Mouse (Mus musculus): Measurements from ENCODE around the gene Cdhr3. TPM values are rescaled to one million over a fixed set of nuclear protein-coding genes. Genes with fewer than 3 reads are reported as not detected.

Cdhr3 gene
- polyA plus RNA-seq, 1 experiment from 2014 or later = 0.17 TPM

DNA sequence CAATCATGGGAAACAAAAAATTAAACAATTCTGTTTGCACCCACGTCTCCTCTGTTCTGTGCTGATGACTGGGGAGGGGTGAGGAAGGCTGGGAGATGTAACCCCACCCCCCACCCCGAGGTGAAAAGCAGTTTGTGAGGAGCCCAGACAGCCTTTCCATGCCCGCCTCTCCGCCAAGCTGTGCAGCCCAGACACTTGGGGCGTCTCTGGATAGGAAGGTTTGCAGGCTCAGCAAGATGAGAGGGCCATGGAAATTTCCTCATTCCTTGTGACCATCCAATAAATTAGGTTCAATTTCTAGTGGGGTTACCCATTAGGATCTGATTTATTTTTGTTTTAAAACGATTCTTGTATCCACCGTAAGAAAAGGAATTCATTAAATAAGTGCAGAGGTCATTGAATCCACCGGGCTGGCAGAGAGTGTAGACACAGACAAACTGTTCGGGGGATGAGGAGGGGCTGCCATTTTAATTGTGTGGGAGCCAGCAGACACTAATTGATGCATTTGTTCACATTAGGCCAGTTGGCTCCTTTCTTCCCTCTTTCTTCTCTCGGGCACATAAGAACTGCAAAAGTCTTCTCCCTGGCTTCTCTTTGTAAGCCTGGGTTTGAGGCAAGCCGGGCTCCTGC, 57.5 kb downstream of the Cdhr3 start:
- Histone ChIP-seq H3K27me3 (ENCODE audit: control insufficient read depth, insufficient read depth, low read length) (no peaks in the 10 kb centered on the region), H3K4me1 (ENCODE audit: control insufficient read depth, insufficient read depth, low read length) (peaks cover 20% of the 10 kb centered on the region), H3K9me3 (ENCODE audit: control insufficient read depth, low read length) (no peaks in the 10 kb centered on the region), H3K4me2 (ENCODE audit: low read depth) (peak overlapping the region; percentile 19), H3K4me3 (ENCODE audit: low read depth, low read length) (no peak overlapping the region), H3K9ac (ENCODE audit: low read length) (no peak overlapping the region), H3K36me3 (ENCODE audit: control insufficient read depth, insufficient read depth, low read length) (no peaks in the 10 kb centered on the region), H3K27ac (ENCODE audit: low read depth, low read length) (peak overlapping the region; percentile 58; the same call in 1 of the 2 replicates)
- ATAC-seq (ENCODE audit: insufficient read depth, low FRiP score, low TSS enrichment) = peak; percentile 77
- 18% methylated on average over 11 of the region's 11 CpGs for WGBS
- DNase-seq (ENCODE audit: low spot score) = no peak

DNA sequence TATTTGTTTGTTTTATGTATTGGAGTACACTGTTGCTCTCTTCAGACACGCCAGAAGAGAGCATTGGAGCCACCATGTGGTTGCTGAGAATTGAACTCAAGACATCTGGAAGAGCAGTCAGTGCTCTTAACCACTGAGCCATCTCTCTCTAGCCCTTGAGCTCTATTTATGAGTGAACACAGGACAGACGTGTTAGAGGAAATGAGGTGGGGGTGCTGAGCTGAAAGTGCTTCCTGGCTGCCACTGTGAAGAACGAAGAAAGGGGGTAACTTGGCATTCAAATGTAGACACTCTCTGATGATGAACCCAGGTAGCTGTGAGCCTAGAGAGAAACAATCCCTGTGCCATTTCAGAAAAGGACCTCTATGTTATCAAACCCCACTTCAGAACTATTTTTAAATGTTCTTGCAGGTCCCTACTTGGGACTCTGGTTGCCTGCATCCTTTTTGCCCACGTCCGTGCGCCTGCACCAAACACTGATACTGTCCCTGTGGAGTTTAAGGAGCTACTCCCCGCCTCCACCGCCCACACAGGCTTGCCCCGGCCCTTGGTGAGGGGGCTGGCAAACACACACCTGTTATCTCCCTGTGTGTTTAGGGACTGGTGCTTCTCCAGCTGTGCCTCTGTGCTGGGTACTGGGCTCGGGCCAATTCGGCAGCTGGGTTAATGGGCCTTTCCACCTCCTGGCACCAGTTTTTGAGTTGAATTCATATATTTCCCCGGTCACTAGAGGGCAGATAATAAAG, 58.2 kb downstream of the Cdhr3 start:
- Histone ChIP-seq H3K9ac (ENCODE audit: low read length) (no peak overlapping the region), H3K4me1 (ENCODE audit: control insufficient read depth, insufficient read depth, low read length) (peaks cover 23% of the 10 kb centered on the region), H3K4me3 (ENCODE audit: low read depth, low read length) (no peak overlapping the region), H3K4me2 (ENCODE audit: low read depth) (no peak overlapping the region), H3K36me3 (ENCODE audit: control insufficient read depth, insufficient read depth, low read length) (no peaks in the 10 kb centered on the region), H3K9me3 (ENCODE audit: control insufficient read depth, low read length) (no peaks in the 10 kb centered on the region), H3K27me3 (ENCODE audit: control insufficient read depth, insufficient read depth, low read length) (no peaks in the 10 kb centered on the region), H3K27ac (ENCODE audit: low read depth, low read length) (peak overlapping the region; percentile 49; the same call in 1 of the 2 replicates)
- ATAC-seq (ENCODE audit: insufficient read depth, low FRiP score, low TSS enrichment) = no peak
- no peak for DNase-seq (ENCODE audit: low spot score)
- 51% methylated on average over 12 of the region's 12 CpGs for WGBS

DNA sequence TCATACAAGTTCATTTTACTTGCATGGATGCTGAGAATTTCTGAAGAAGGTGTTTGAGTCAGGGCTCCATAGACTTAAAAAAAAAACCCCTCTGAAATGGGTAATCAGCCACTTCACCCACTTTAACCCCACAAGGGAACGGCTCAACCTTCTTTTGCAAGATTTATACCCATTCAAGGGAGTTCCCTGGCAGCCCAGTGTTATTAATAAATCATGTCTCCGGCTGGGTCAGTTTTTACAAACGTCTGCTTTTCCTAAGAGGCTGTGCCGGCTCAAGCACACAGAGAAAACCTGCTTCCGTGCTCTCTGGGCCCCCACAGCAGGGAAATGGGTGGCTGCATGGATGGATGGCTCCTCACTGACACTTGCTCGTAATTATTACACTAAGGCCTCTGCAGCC, 59.5 kb downstream of the Cdhr3 start:
- Histone ChIP-seq H3K27me3 (ENCODE audit: control insufficient read depth, insufficient read depth, low read length) (no peaks in the 10 kb centered on the region), H3K4me1 (ENCODE audit: control insufficient read depth, insufficient read depth, low read length) (peaks cover 25% of the 10 kb centered on the region), H3K4me2 (ENCODE audit: low read depth) (no peak overlapping the region), H3K4me3 (ENCODE audit: low read depth, low read length) (no peak overlapping the region), H3K9me3 (ENCODE audit: control insufficient read depth, low read length) (no peaks in the 10 kb centered on the region), H3K27ac (ENCODE audit: low read depth, low read length) (no peak overlapping the region), H3K9ac (ENCODE audit: low read length) (no peak overlapping the region), H3K36me3 (ENCODE audit: control insufficient read depth, insufficient read depth, low read length) (no peaks in the 10 kb centered on the region)
- ATAC-seq (ENCODE audit: insufficient read depth, low FRiP score, low TSS enrichment) (no peak), DNase-seq (ENCODE audit: low spot score) (no peak)
- 23% methylated on average over 6 of the region's 6 CpGs for WGBS

DNA sequence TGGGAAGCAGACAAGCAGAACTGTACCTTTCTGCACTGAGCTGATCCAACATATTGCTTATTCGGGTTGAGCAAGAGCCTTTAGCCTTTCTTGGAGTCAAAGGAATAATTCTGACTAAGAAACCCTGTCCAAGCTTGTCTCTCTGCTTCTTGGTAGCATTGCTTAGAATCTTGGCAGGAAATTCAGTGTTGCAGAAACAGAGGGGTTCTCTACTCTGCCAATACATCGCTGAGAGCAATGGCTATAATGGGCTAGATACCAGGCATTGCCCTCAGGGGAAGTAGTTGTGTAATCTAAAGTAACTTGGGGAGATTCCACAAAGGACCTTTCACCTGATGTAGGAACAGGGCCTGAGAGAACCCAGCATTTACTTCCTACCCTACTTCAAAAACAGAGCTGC, 62.1 kb downstream of the Cdhr3 start:
- H3K9me3 ChIP-seq (ENCODE audit: control insufficient read depth, low read length) = no peaks in the 10 kb centered on the region
- H3K4me2 ChIP-seq (ENCODE audit: low read depth) = no peak overlapping the region
- no peak for DNase-seq (ENCODE audit: low spot score)
- WGBS = 90% methylated on average over 2 of the region's 2 CpGs
- H3K27ac ChIP-seq (ENCODE audit: low read depth, low read length) = no peak overlapping the region
- no peak overlapping the region for H3K4me3 ChIP-seq (ENCODE audit: low read depth, low read length)
- H3K36me3 ChIP-seq (ENCODE audit: control insufficient read depth, insufficient read depth, low read length) = no peaks in the 10 kb centered on the region
- H3K27me3 ChIP-seq (ENCODE audit: control insufficient read depth, insufficient read depth, low read length) = no peaks in the 10 kb centered on the region
- no peak overlapping the region for H3K9ac ChIP-seq (ENCODE audit: low read length)
- peaks cover 22% of the 10 kb centered on the region for H3K4me1 ChIP-seq (ENCODE audit: control insufficient read depth, insufficient read depth, low read length)
- no peak for ATAC-seq (ENCODE audit: insufficient read depth, low FRiP score, low TSS enrichment)

DNA sequence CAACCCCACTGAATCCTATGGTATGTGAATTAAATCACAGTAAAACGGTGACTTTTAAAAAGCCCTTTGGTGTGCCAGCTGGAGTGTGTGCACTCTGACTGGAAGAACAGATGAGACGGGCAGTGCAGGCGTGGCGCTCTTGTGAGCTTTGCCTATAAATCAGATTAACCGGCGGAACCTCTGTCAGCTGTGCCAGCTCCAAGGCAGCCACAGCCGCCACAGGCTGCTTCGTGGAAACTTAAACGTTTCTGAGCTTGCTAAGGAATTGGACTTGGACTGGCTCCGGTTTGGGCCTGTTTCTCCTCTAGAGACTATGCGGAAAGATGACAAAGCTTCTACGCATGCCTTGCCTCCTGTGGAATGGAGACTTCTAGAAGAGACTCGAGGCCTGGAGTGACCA, 62.6 kb downstream of the Cdhr3 start:
- DNase-seq (ENCODE audit: low spot score) = peak; percentile 67
- Histone ChIP-seq H3K36me3 (ENCODE audit: control insufficient read depth, insufficient read depth, low read length) (no peaks in the 10 kb centered on the region), H3K27me3 (ENCODE audit: control insufficient read depth, insufficient read depth, low read length) (no peaks in the 10 kb centered on the region), H3K4me1 (ENCODE audit: control insufficient read depth, insufficient read depth, low read length) (peaks cover 20% of the 10 kb centered on the region), H3K4me3 (ENCODE audit: low read depth, low read length) (no peak overlapping the region), H3K4me2 (ENCODE audit: low read depth) (no peak overlapping the region), H3K27ac (ENCODE audit: low read depth, low read length) (no peak overlapping the region), H3K9me3 (ENCODE audit: control insufficient read depth, low read length) (no peaks in the 10 kb centered on the region), H3K9ac (ENCODE audit: low read length) (no peak overlapping the region)
- ATAC-seq (ENCODE audit: insufficient read depth, low FRiP score, low TSS enrichment) = peak; percentile 64
- WGBS = 43% methylated on average over 13 of the region's 13 CpGs

DNA sequence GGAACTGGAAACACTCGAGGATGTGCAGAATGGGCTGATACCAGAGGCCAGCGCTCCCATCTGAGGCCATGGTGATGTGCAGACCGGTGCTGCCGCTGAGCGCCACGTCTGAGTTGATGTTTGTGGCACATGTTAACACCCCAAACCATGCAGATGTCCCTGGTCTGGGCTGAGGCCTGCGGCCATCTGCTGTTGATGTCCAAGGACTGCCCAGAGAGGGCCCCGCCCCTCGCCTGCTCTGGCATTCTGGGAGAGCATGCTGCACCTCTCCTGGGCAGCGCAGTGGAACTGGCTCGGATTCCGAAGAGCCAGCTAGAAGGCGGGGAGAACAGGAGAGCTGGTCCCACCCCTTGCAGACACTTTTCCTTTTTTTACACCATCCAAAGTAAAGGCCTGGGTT, 64.0 kb downstream of the Cdhr3 start:
- WGBS = 56% methylated on average over 13 of the region's 13 CpGs
- no peak for DNase-seq (ENCODE audit: low spot score)

DNA sequence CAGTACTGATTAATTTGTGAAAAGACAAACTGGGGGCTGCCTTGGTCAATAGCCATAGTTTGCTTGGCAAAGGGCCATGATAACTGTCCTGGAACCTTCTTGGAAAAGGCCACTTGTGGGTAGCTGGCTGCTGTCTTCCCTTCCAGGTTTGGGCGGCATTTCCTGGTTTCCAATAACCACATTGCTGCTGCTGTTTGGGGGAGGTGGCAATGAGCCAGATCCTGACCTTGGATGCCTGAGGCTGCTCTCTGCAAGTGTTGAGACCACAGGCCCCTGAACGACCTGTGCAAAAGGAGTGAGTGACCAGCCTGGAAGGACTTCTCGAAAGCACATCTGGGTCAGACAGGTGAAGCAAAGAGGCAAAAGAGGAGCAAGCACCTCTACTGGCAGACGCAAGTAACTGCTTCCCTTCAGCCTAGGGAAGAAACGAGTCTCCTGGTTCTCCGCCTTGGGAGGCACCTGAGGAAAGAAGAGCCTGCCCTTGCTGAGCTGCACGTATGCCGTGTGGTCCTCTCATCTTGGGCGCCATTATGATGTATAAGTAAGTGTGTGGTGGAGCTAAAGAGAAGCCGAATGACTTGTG, 64.5 kb downstream of the Cdhr3 start:
- Histone ChIP-seq H3K27ac (ENCODE audit: low read depth, low read length) (no peak overlapping the region), H3K9ac (ENCODE audit: low read length) (no peak overlapping the region), H3K4me3 (ENCODE audit: low read depth, low read length) (no peak overlapping the region), H3K9me3 (ENCODE audit: control insufficient read depth, low read length) (no peaks in the 10 kb centered on the region), H3K27me3 (ENCODE audit: control insufficient read depth, insufficient read depth, low read length) (no peaks in the 10 kb centered on the region), H3K36me3 (ENCODE audit: control insufficient read depth, insufficient read depth, low read length) (no peaks in the 10 kb centered on the region), H3K4me2 (ENCODE audit: low read depth) (no peak overlapping the region), H3K4me1 (ENCODE audit: control insufficient read depth, insufficient read depth, low read length) (peaks cover 17% of the 10 kb centered on the region)
- DNase-seq (ENCODE audit: low spot score) = no peak
- WGBS = 51% methylated on average over 10 of the region's 10 CpGs
- no peak for ATAC-seq (ENCODE audit: insufficient read depth, low FRiP score, low TSS enrichment)

More for the DNA sequence above, 64.0 kb downstream of the Cdhr3 start:
- H3K27me3 ChIP-seq (ENCODE audit: control insufficient read depth, insufficient read depth, low read length) = no peaks in the 10 kb centered on the region
- H3K9ac ChIP-seq (ENCODE audit: low read length) = no peak overlapping the region
- H3K27ac ChIP-seq (ENCODE audit: low read depth, low read length) = no peak overlapping the region
- H3K4me3 ChIP-seq (ENCODE audit: low read depth, low read length) = no peak overlapping the region
- no peak for ATAC-seq (ENCODE audit: insufficient read depth, low FRiP score, low TSS enrichment)
- peaks cover 20% of the 10 kb centered on the region for H3K4me1 ChIP-seq (ENCODE audit: control insufficient read depth, insufficient read depth, low read length)
- H3K9me3 ChIP-seq (ENCODE audit: control insufficient read depth, low read length) = no peaks in the 10 kb centered on the region
- no peak overlapping the region for H3K4me2 ChIP-seq (ENCODE audit: low read depth)
- H3K36me3 ChIP-seq (ENCODE audit: control insufficient read depth, insufficient read depth, low read length) = no peaks in the 10 kb centered on the region

DNA sequence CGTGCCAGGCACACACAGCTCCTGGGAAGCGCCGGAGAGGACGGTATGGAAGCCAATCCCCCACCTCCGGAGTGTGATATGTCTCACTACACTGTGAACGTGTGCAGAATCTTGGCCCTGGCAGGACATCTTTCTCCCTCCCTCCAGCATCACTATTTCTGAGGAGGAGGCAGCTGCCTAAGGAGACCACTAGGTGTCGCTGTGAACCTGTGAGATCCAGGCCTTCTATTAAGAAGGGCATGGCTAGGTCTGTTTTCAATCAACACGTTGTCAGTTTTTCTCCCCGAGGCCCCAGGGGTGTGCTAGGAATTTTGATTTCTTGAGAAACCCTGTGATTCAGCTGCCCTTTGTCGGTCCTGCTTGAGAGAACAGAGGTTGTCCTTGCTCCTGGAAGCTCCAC, 65.6 kb downstream of the Cdhr3 start:
- DNase-seq (ENCODE audit: low spot score) = peak; percentile 80
- Histone ChIP-seq H3K27ac (ENCODE audit: low read depth, low read length) (no peak overlapping the region), H3K4me2 (ENCODE audit: low read depth) (no peak overlapping the region)

More for the DNA sequence above, 65.6 kb downstream of the Cdhr3 start:
- WGBS = 5% methylated on average over 10 of the region's 10 CpGs
- Histone ChIP-seq H3K9me3 (ENCODE audit: control insufficient read depth, low read length) (no peaks in the 10 kb centered on the region), H3K27me3 (ENCODE audit: control insufficient read depth, insufficient read depth, low read length) (no peaks in the 10 kb centered on the region), H3K4me1 (ENCODE audit: control insufficient read depth, insufficient read depth, low read length) (peaks cover 14% of the 10 kb centered on the region; the same call in 1 of the 2 replicates), H3K4me3 (ENCODE audit: low read depth, low read length) (no peak overlapping the region), H3K9ac (ENCODE audit: low read length) (no peak overlapping the region), H3K36me3 (ENCODE audit: control insufficient read depth, insufficient read depth, low read length) (no peaks in the 10 kb centered on the region)
- peak; percentile 57 for ATAC-seq (ENCODE audit: insufficient read depth, low FRiP score, low TSS enrichment)

All from neural tube, embryonic 11.5 days (tissue).